Mouse (Mus musculus) embryo, embryonic 10 days (tissue): ENCODE measurements at regions not wholly inside any gene's neighbourhood (a gene's known extent, or its start where the extent isn't known, plus 50 kb on each side); places are given as distances from the start of the nearest gene placed in this dataset.
"Not testable (repeated sequence)": the region's sequence is repeated elsewhere in the genome, so short reads cannot be mapped to it uniquely, and the experiment has no call there.

Source experiments
- DNase-seq: peaks from one replicate; pipeline ENCODE4 v3.0.0-alpha.2; 2015; ENCODE audit warnings: low spot score

GRCm38 (mm10) chr7:73031407-73031806, 343.9 kb upstream of the Rgma start:
- DNase-seq, result no peak

DNA sequence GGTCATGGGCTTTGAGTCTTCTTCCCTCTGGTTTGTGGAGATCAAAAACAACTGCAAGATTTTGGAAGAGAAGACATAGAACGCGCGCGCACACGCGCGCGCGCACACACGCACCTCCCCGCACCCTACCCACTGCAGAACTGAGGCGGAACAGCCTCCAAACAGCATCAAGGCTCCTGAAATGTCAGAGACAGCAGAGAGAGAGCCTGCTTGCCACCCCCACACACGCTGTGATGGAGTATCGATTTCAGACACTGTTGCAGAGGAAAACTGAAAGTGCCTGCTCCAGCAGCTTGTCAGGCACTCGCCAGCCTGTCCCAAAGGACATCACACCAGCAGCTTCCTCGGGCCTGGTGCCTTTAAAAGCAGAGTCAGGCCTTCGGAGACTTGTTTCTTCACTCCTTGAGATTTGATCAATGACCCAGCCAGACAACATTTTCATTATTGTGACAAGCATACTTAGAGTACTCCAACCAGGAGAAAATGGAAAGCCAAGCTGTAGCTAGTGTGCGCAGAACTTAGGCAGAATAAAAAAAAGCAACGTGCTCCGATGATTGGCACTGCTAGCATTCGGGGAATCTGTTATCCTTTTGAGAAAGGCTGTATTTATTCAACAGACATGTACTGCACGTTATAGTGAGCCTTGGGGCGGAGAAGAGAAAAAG, 342.9 kb upstream of the Rgma start:
- DNase-seq, result peak; percentile 46

DNA sequence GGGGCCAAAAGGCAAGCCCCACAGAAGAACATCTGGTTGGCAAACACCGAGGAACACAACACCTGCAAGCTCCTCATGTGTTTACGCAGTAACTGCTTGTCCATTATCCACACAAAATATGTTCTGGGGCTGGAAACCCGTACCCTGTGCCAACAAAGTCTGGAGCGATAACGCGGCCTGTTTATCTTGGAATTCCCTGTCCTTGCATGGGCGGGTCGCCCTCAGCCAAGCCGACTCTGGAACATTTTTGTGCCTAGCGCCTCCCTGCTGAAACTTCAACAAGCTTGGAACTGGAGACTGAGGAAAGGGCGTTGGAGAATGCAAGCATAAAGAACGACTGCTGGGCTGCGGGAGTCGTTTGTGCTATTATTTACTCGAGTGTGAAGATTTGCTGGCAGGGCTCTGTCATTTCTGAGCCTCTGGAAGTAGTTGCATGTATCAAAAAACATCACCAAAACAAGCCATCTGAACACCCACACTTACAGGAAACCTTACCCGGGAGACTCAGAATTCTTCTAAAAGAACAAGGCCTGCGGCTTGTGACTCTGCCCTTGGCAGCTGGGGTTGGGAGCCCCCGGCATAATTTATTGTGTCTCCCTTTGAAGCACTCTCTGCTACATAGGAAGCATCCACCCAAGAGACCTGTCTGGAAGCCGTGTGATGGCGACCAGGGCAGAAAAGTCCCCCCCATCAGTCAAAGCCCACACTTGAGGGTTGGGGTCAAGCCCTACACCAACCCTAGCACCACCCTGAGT, 338.3 kb upstream of the Rgma start:
- DNase-seq, result no peak

- no peak for DNase-seq
Observed at GRCm38 (mm10) chr7:73037638-73038037, 337.7 kb upstream of the Rgma start.

DNA sequence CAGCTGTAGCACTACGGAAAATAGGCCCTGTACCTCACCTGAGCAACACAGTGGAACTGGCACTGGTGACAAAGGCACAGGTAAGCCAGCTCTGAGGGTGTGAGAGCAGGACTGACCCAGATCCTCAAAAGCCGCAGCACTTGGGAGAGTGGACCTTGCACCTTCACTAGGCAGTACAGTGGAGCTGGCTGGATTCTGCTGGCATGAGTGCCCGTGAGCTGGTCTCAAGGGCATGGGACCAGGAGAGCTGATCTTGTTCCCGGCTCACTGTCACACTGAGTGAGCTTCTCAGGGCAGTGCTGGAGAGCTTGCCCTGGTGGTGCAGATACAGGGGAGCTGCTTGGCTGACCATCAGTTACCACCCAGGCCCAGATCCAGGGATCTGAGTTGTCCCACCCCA, 335.4 kb upstream of the Rgma start:
- no peak for DNase-seq

- no peak for DNase-seq
Observed at GRCm38 (mm10) chr7:73044316-73044715, 331.0 kb upstream of the Rgma start.

DNA sequence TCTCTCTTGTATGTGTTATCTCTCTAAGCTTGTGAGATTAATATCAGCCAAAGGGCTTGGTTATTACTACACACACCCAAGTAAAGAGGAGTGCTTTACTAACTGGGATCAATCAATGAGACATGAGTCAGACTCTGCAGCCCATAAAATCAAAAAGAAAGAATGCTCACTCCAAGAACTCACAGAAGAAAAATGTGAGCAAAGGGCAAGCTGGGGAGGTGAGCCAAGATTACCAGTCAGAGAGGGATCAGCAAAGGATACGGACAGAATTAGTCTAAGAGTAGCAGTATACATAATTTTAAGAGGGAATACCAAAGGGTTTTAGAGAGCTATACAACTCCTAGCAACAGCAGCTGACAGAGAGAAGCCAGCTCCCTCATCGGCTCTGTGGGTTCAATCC, 319.4 kb upstream of the Rgma start:
- DNase-seq, result no peak

GRCm38 (mm10) chr7:73063556-73063955, 311.8 kb upstream of the Rgma start:
- DNase-seq, result no peak

DNA sequence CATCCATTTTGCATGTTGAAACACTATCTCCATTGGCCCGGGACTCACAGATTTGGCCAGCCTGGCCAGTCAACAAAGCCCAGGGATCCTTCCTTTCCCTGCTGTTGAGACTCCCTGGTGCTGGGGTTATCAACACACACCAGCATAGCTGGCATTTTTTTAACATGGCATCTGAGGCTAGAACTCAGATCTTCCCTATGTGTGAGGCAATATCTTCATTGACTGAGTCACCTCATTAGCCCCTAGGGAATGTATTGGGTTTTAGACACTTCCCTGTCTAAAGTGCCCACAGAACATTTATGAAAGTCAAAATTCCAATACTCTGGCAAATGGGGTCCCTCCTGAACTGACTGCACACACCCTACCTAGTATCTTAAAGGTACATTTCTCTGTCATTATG, 306.8 kb upstream of the Rgma start:
- no peak for DNase-seq

GRCm38 (mm10) chr7:73069352-73069751, 306.0 kb upstream of the Rgma start:
- DNase-seq, result peak; percentile 7

- not testable (repeated sequence) for DNase-seq
Observed at GRCm38 (mm10) chr7:73075391-73075790, 299.9 kb upstream of the Rgma start.

GRCm38 (mm10) chr7:73087496-73088185, 287.7 kb upstream of the Rgma start:
- DNase-seq, result no peak

DNA sequence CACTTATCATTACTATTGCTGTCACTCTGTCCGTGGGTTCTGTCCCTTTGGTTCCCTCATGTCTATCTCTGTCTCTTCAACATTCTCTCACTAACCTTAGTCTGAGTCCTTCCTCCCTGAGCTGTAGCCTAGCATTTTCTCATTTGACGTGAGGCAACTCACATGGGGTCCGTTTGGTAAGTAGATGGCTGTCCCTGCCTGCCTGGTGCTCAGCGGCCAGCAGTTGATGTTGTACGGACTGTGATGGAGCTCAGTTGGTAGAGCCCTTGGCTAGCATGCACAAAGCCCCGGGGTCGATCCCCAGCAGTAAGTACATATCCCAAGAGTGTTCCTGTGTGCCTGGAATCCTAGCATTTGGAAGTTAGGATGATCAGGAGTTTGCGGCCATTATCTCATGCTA, 287.0 kb upstream of the Rgma start:
- no peak for DNase-seq

DNA sequence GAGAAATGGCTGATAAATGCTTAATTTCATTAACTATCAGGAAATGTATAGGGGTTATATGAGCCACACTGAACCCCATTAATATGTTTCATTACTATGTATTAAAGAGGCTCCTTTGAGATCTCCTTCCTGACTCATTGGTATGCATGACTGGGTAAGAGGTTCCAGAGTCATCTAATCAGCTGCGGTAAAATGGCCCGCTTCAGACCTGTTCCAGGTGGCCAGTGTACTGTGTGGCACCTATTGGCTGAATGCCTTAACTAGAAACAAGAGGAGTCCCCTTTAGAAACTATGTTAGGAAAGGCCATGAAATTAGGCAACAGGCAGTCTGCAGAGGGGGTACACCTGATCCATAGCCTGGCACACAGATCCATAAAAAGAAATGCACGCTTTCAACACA, 283.6 kb upstream of the Rgma start:
- no peak for DNase-seq

DNA sequence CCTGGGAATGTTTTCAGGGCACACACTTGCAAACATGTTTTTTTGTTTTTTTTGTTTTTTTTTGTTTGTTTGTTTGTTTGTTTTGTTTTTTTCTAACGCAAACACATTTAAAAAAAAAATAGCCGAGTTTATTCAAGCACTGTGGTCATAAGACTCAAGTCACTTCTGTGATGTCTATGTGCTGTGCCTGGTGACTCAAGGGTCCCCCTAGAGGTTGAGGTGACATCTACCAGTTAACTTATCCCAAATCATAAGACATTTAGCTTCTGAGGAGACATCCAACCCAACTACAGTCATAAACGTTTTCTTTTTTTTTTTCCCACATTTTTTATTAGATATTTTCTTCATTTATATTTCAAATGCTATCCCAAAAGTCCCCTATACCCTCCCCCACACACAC, 281.2 kb upstream of the Rgma start:
- peak; percentile 29 for DNase-seq

DNA sequence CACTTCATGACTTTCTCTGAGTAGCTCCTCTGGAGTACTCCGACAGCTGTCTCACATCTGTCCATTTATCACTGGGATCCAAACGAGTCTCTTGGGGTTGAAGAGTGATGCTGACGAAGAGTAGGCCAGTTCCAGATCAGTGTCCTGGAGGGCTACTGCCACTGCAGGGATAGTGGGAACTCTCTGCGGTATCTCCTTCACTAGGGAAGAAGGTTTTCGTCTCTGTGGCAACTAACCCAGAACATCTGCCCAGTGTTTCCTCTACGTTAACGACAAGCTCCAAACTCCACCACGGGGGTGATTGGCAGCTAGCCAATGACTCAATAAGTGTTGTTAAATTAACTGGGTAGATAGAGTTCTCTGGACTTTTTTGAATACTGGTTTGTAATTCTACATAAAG, 256.4 kb upstream of the Rgma start:
- no peak for DNase-seq

- DNase-seq, result no peak
Observed at GRCm38 (mm10) chr7:73120276-73120675, 255.0 kb upstream of the Rgma start.

- no peak for DNase-seq
Observed at GRCm38 (mm10) chr7:73124976-73125375, 250.3 kb upstream of the Rgma start.

- peak; percentile 14 for DNase-seq
Observed at GRCm38 (mm10) chr7:73125864-73126263, 249.4 kb upstream of the Rgma start.

DNA sequence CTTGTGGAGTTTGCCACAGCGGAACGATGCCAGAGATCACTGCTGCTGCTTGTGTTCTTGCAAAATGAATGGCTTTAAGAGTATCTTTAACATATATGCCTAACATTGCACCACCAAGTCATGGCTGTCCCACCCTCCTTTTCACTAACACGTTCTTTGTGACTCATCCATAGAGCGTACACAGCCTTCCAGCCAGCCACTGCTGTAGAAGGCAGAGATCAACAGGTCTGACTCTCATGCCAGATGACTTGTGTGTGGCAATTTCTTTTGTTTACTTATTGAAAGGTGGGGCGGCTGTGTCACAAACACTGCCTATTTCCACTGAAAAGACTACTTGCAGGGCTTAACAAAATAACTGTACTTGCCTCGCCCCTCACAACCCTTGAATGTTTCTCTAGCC, 239.5 kb upstream of the Rgma start:
- no peak for DNase-seq

DNA sequence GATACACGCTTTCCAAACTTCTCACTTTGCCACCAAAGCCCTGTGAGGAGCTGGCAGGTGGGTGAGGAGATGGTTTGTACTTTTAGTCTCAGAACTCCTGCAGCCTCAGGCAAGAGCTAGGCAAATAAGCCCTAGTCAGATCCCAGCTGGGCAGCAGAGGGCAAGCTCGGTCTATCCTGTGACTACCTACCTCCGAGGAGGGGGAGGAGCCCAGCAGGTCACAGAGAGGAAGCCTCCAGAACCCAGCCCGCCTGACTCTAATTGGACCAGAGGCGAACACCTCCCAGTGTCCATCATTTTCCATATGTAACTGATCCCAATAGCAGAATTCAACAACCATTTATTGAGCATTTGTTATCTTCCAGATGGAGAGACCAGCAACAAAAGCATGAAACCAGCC, 237.0 kb upstream of the Rgma start:
- peak; percentile 71 for DNase-seq

DNA sequence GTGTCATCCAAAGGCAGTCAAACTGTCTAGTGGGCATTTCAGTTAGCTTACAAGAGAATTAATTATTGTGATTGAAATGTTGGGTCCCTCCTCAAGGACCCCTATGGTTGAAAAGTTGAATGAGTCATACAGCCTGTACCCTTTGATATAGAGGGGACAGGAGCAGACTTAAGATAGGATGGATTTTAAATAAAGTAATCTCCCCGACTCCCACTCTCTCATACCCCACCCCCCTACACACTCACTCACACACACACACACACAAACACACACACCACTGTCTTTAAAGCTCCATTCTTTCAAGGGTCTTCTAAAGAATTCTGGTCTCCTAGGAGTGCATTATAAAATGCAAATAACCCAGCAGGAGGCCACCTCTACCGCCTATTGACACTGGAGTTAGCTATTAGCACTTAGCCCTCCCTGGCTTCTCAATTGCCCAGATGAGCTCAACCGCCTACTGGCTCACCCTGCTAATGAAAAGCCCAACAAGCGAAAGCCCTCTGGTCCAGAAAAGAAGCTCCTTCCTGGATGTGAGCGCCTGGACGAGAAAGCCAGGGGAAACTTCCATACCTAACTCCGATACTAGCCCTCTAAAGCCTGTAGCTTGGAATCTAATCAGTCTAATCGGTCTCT, 236.3 kb upstream of the Rgma start:
- peak; percentile 77 for DNase-seq

GRCm38 (mm10) chr7:73139901-73140300, 235.4 kb upstream of the Rgma start:
- no peak for DNase-seq
